Mouse (Mus musculus) heart, adult 2 months (tissue): Measurements from ENCODE around the gene Scamp1. TPM values are rescaled to one million over a fixed set of nuclear protein-coding genes. Genes with fewer than 3 reads are reported as not detected.

ENCODE experiments used
- DNase-seq, 2 experiments: peaks; one replicate each; pipeline ENCODE4 v3.0.0; 2021
- H3K27ac ChIP-seq: fragments of 200-600 bp; 2 replicates; pipeline ENCODE4 v1.8.1; 2022
- H3K27me3 ChIP-seq: fragments of 200-500 bp; 2 replicates; pipeline ENCODE4 v1.6.1; 2012; ENCODE audit warnings: mild to moderate bottlenecking, low read length, inconsistent platforms, mixed read lengths; ENCODE audit not compliant: control insufficient read depth, insufficient read depth
- H3K36me3 ChIP-seq: fragments of 200-500 bp; 2 replicates; pipeline ENCODE4 v1.6.1; 2012; ENCODE audit warnings: low read length, inconsistent platforms; ENCODE audit not compliant: control insufficient read depth, insufficient read depth
- H3K4me1 ChIP-seq: fragments of 200-500 bp; 2 replicates; pipeline ENCODE4 v1.6.1; 2011; ENCODE audit warnings: low read length; ENCODE audit not compliant: control insufficient read depth, insufficient read depth
- H3K4me3 ChIP-seq: fragments of 200-600 bp; 2 replicates; pipeline ENCODE4 v1.8.1; 2022
- H3K79me2 ChIP-seq: fragments of 200-500 bp; replicated peaks from 2 replicates; pipeline ENCODE4 v1.6.1; 2012; ENCODE audit warnings: mild to moderate bottlenecking, inconsistent platforms, low read length, moderate library complexity, mixed read lengths; ENCODE audit not compliant: control insufficient read depth, insufficient read depth
- H3K9ac ChIP-seq: fragments of 200-500 bp; 2 replicates; pipeline ENCODE4 v1.6.1; 2012; ENCODE audit warnings: low read depth, mild to moderate bottlenecking, control low read depth, inconsistent platforms, low read length, mixed read lengths
- CTCF ChIP-seq: fragments of 200-600 bp; IDR thresholded peaks from 2 replicates; pipeline ENCODE4 v1.8.1; 2022; ENCODE audit warnings: antibody characterized with exemption, mild to moderate bottlenecking, moderate library complexity
- EP300 ChIP-seq: fragments of 200-500 bp; IDR thresholded peaks from 2 replicates; pipeline ENCODE4 v1.6.1; 2011; ENCODE audit warnings: low read depth, low read length, control low read depth; ENCODE audit not compliant: insufficient read depth
- POLR2A ChIP-seq: fragments of 200-500 bp; IDR thresholded peaks from 2 replicates; pipeline ENCODE4 v1.6.1; 2011; ENCODE audit warnings: mild to moderate bottlenecking, low read depth, low read length, control low read depth; ENCODE audit not compliant: insufficient read depth
- whole genome bisulfite sequencing: fragments of 180-500 bp; shearing (Covaris S2); methylation state at CpG from one replicate; pipeline ENCODE4 v1.1.7; 2018; 5-methylcytosine and 5-hydroxymethylcytosine counted together
- intact Hi-C: fragments of 180-260 bp; cut with DNase I; formaldehyde crosslinking; loops from one replicate; pipeline ENCODE4 v1.15.1; 2025
- polyA plus RNA-seq: library from polyadenylated mRNA; depleted of rRNA; stranded (reverse); fragments of >200 nt; gene quantifications from 2 replicates; pipeline ENCODE4 v1.2.3, GENCODE M21; 2012
- total RNA-seq, 2 experiments: library from RNA; stranded (reverse); gene quantifications; 2 replicates each; pipeline ENCODE4 v1.2.3; 2021

Gene Scamp1
- total and polyA plus RNA-seq, 3 experiments: 12.5 to 33.3 (median 32.3) TPM

- no peak for TF ChIP-seq EP300
- no peak for TF ChIP-seq CTCF
- TF ChIP-seq POLR2A: no peak
- H3K4me1 ChIP-seq: peaks cover 3% of the 10 kb centered on the region
- no peak overlapping the region for H3K4me3 ChIP-seq
- 67% methylated on average over 6 of the region's 6 CpGs for WGBS
- no peak for DNase-seq
- H3K27me3 ChIP-seq: no peaks in the 10 kb centered on the region
- no peak overlapping the region for H3K9ac ChIP-seq
- H3K79me2 ChIP-seq: no peaks in the 10 kb centered on the region
- no peaks in the 10 kb centered on the region for H3K36me3 ChIP-seq
- intact Hi-C loops: no loop called here
- H3K27ac ChIP-seq: no peak overlapping the region
Observed at GRCm38 (mm10) chr13:94169325-94169916, 116.2 kb downstream of the Scamp1 start.

- no peak for DNase-seq
- TF ChIP-seq POLR2A (no peak), CTCF (no peak), EP300 (no peak)
- Histone ChIP-seq H3K79me2 (no peaks in the 10 kb centered on the region), H3K36me3 (no peaks in the 10 kb centered on the region), H3K27ac (no peak overlapping the region), H3K4me1 (peaks cover 1% of the 10 kb centered on the region; the same call in 1 of the 2 replicates), H3K9ac (no peak overlapping the region), H3K4me3 (no peak overlapping the region), H3K27me3 (no peaks in the 10 kb centered on the region)
- intact Hi-C loops: no loop called here
- WGBS: 75% methylated on average over 5 of the region's 5 CpGs
Observed at GRCm38 (mm10) chr13:94168319-94168718, 117.3 kb downstream of the Scamp1 start.

GRCm38 (mm10) chr13:94164501-94164900 lies 121.2 kb downstream of the Scamp1 start:
- no peak for DNase-seq
- intact Hi-C loops: no loop called here
- TF ChIP-seq POLR2A (no peak), EP300 (no peak)
- Histone ChIP-seq H3K79me2 (no peaks in the 10 kb centered on the region), H3K27me3 (no peaks in the 10 kb centered on the region), H3K27ac (no peak overlapping the region), H3K36me3 (no peaks in the 10 kb centered on the region), H3K4me1 (peaks cover 4% of the 10 kb centered on the region), H3K4me3 (no peak overlapping the region), H3K9ac (no peak overlapping the region)
- 67% methylated on average over 6 of the region's 6 CpGs for WGBS

GRCm38 (mm10) chr13:94159478-94160220 lies 126.0 kb downstream of the Scamp1 start:
- H3K36me3 ChIP-seq: 0 out of 2 replicates have a peak, but pooled peaks cover 3% of the 10 kb centered on the region
- TF ChIP-seq EP300 (no peak), POLR2A (no peak), CTCF (no peak)
- H3K4me1 ChIP-seq: peaks cover 10% of the 10 kb centered on the region
- H3K79me2 ChIP-seq: no peaks in the 10 kb centered on the region
- peak overlapping the region; percentile 31; the same call in 1 of the 2 replicates for H3K27ac ChIP-seq
- WGBS: 59% methylated on average over 7 of the region's 7 CpGs
- no peak overlapping the region for H3K9ac ChIP-seq
- H3K4me3 ChIP-seq: no peak overlapping the region
- intact Hi-C loops: no loop called here
- no peak for DNase-seq
- no peaks in the 10 kb centered on the region for H3K27me3 ChIP-seq

GRCm38 (mm10) chr13:94158864-94159477 lies 126.7 kb downstream of the Scamp1 start:
- intact Hi-C loops: no loop called here

More at GRCm38 (mm10) chr13:94158864-94159477, 126.7 kb downstream of the Scamp1 start:
- H3K36me3 ChIP-seq: 0 out of 2 replicates have a peak, but pooled peaks cover 3% of the 10 kb centered on the region
- no peaks in the 10 kb centered on the region for H3K79me2 ChIP-seq
- peak overlapping the region; percentile 31 for H3K27ac ChIP-seq
- TF ChIP-seq CTCF (no peak), EP300 (no peak), POLR2A (no peak)
- DNase-seq: no peak
- H3K9ac ChIP-seq: no peak overlapping the region
- WGBS: 32% methylated on average over 6 of the region's 6 CpGs
- H3K4me3 ChIP-seq: no peak overlapping the region
- H3K4me1 ChIP-seq: peaks cover 12% of the 10 kb centered on the region
- no peaks in the 10 kb centered on the region for H3K27me3 ChIP-seq
